Mouse (Mus musculus) stomach, embryonic 16.5 days (tissue): ENCODE measurements around the gene Serpine1. TPM values are rescaled to one million over a fixed set of nuclear protein-coding genes. Genes with fewer than 3 reads are reported as not detected.

Experiments
- ATAC-seq: fragments of 200-750 bp; cut with Nextera tagmentation; 2 replicates; pipeline ENCODE4 v1.8.0; 2017; ENCODE audit warnings: moderate number of reproducible peaks, moderate TSS enrichment; ENCODE audit not compliant: insufficient read depth, low FRiP score
- H3K27ac ChIP-seq: fragments of 300-500 bp; sonication (generic); 2 replicates; pipeline ENCODE4 v1.5.1; 2014; ENCODE audit warnings: low read length
- H3K27me3 ChIP-seq: fragments of 300-500 bp; sonication (generic); 2 replicates; pipeline ENCODE4 v1.6.1; 2014; ENCODE audit warnings: low read length, control low read depth, mixed read lengths; ENCODE audit not compliant: control insufficient read depth, insufficient read depth
- H3K36me3 ChIP-seq: fragments of 300-500 bp; sonication (generic); 2 replicates; pipeline ENCODE4 v1.6.1; 2014; ENCODE audit warnings: low read length; ENCODE audit not compliant: control insufficient read depth, insufficient read depth
- H3K4me1 ChIP-seq: fragments of 300-500 bp; sonication (generic); 2 replicates; pipeline ENCODE4 v1.6.1; 2014; ENCODE audit warnings: low read length, control low read depth, mixed read lengths; ENCODE audit not compliant: control insufficient read depth, insufficient read depth
- H3K4me2 ChIP-seq: fragments of 300-500 bp; sonication (generic); 2 replicates; pipeline ENCODE4 v1.6.1; 2014; ENCODE audit warnings: low read depth, low read length, mixed read lengths
- H3K4me3 ChIP-seq: fragments of 300-500 bp; sonication (generic); replicated peaks from 2 replicates; pipeline ENCODE4 v1.5.1; 2014; ENCODE audit warnings: mild to moderate bottlenecking, low read length
- H3K9ac ChIP-seq: fragments of 300-500 bp; sonication (generic); 2 replicates; pipeline ENCODE4 v1.6.1; 2014; ENCODE audit warnings: low read length
- H3K9me3 ChIP-seq: fragments of 300-500 bp; sonication (generic); replicated peaks from 2 replicates; pipeline ENCODE4 v1.6.1; 2016; ENCODE audit warnings: low read length, control low read depth; ENCODE audit not compliant: control insufficient read depth
- WGBS: fragments of 180-500 bp; shearing (Covaris S2); extraction: QIAGEN DNeasy Blood & Tissue Kit; methylation state at CpG from one replicate; pipeline ENCODE4 v1.1.7; 2014; 5-methylcytosine and 5-hydroxymethylcytosine counted together
- polyA plus RNA-seq: library from polyadenylated mRNA; unstranded; fragments of >200 nt; fragmentation: Nextera tagmentation; extraction: Ambion mirVana; gene quantifications from 2 replicates; pipeline ENCODE4 v1.2.1, GENCODE M21; 2015

Serpine1 gene
- polyA plus RNA-seq, 1 experiment from 2014 or later, result 0.45 TPM

GRCm38 (mm10) chr5:137087410-137087809 is 15.3 kb upstream of the Serpine1 start:
- Histone ChIP-seq H3K27me3 (no peaks in the 10 kb centered on the region), H3K36me3 (no peaks in the 10 kb centered on the region), H3K27ac (no peak overlapping the region), H3K4me3 (no peak overlapping the region), H3K4me2 (no peak overlapping the region), H3K4me1 (0 out of 2 replicates have a peak, but pooled peaks cover 8% of the 10 kb centered on the region), H3K9me3 (no peaks in the 10 kb centered on the region), H3K9ac (no peak overlapping the region)
- 74% methylated on average over 8 of the region's 8 CpGs for WGBS
- ATAC-seq, result peak; percentile 6; the same call in 1 of the 2 replicates

DNA sequence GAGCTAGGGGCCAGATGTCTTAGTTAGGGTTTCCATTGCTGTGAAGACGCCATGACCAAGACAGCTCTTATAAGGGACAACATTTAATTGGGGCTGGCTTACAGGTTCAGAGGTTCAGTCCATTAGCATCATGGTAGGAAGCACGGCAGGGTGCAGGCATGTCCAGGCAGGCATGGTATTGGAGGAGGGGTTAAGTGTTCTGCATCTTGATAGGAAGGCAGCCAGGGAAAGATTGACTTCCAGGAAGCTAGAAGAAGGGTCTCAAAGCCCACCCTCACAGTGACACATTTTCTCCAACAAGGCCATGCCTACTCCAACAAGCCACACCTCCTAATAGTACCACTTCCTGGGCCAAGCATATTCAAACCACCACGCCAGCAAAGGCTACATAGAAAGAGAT is 13.7 kb upstream of the Serpine1 start:
- no peaks in the 10 kb centered on the region for H3K4me1 ChIP-seq
- no peaks in the 10 kb centered on the region for H3K9me3 ChIP-seq
- H3K9ac ChIP-seq, result no peak overlapping the region
- no peak overlapping the region for H3K27ac ChIP-seq
- H3K36me3 ChIP-seq, result no peaks in the 10 kb centered on the region
- no peak overlapping the region for H3K4me2 ChIP-seq
- 78% methylated on average over 3 of the region's 3 CpGs for WGBS
- ATAC-seq, result no peak
- no peak overlapping the region for H3K4me3 ChIP-seq
- no peaks in the 10 kb centered on the region for H3K27me3 ChIP-seq

GRCm38 (mm10) chr5:137085021-137085420 is 13.0 kb upstream of the Serpine1 start:
- H3K9me3 ChIP-seq, result no peaks in the 10 kb centered on the region
- H3K4me3 ChIP-seq, result no peak overlapping the region
- H3K27ac ChIP-seq, result no peak overlapping the region
- 73% methylated on average over 6 of the region's 6 CpGs for WGBS
- no peaks in the 10 kb centered on the region for H3K27me3 ChIP-seq
- peaks cover 1% of the 10 kb centered on the region; the same call in 1 of the 2 replicates for H3K4me1 ChIP-seq
- no peak overlapping the region for H3K4me2 ChIP-seq
- no peak overlapping the region for H3K9ac ChIP-seq
- no peaks in the 10 kb centered on the region for H3K36me3 ChIP-seq
- peak; percentile 29; the same call in 1 of the 2 replicates for ATAC-seq

DNA sequence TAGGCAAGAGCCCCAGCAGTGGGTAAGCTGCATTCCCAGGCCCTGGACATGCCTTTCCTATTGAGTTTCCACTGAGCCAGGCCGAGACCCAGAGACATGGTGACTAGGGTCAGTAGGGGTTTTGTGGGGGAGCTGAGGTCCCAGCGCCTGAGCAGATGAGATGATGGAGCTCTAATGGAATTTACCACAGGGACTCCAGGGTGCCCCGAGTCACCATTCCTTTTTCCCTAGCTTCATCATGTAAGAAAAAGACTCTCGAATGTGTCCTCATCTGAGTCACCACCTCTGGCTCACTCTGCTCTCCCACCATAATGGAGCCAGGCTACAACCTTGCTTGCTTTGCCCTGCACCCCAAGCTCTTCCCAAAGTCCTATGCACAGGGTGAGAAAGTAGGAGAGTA is 11.0 kb upstream of the Serpine1 start:
- Histone ChIP-seq H3K4me2 (no peak overlapping the region), H3K27ac (no peak overlapping the region), H3K36me3 (no peaks in the 10 kb centered on the region), H3K27me3 (no peaks in the 10 kb centered on the region), H3K9me3 (no peaks in the 10 kb centered on the region), H3K9ac (no peak overlapping the region), H3K4me3 (no peak overlapping the region), H3K4me1 (peaks cover 14% of the 10 kb centered on the region)
- ATAC-seq, result no peak
- 91% methylated on average over 4 of the region's 4 CpGs for WGBS

- ATAC-seq, result 0 out of 2 replicates have a peak, but pooled peaks have one; percentile 16
- H3K4me1 ChIP-seq, result peaks cover 30% of the 10 kb centered on the region
- H3K27ac ChIP-seq, result peak overlapping the region; percentile 23; the same call in 1 of the 2 replicates
- no peak overlapping the region for H3K4me2 ChIP-seq
- no peaks in the 10 kb centered on the region for H3K27me3 ChIP-seq
- no peaks in the 10 kb centered on the region for H3K9me3 ChIP-seq
- no peak overlapping the region for H3K9ac ChIP-seq
- no peaks in the 10 kb centered on the region for H3K36me3 ChIP-seq
- WGBS, result 44% methylated on average over 5 of the region's 5 CpGs
- no peak overlapping the region for H3K4me3 ChIP-seq
Observed at GRCm38 (mm10) chr5:137079849-137080248, 7.8 kb upstream of the Serpine1 start.

GRCm38 (mm10) chr5:137078616-137079015 is 6.5 kb upstream of the Serpine1 start:
- Histone ChIP-seq H3K27ac (peak overlapping the region; percentile 38; the same call in 1 of the 2 replicates), H3K4me1 (peaks cover 42% of the 10 kb centered on the region), H3K9ac (no peak overlapping the region), H3K36me3 (no peaks in the 10 kb centered on the region), H3K4me2 (no peak overlapping the region), H3K9me3 (no peaks in the 10 kb centered on the region), H3K27me3 (no peaks in the 10 kb centered on the region), H3K4me3 (no peak overlapping the region)
- no peak for ATAC-seq
- 29% methylated on average over 6 of the region's 6 CpGs for WGBS

GRCm38 (mm10) chr5:137078041-137078440 is 6.0 kb upstream of the Serpine1 start:
- H3K4me1 ChIP-seq, result peaks cover 42% of the 10 kb centered on the region
- H3K4me2 ChIP-seq, result no peak overlapping the region
- peak overlapping the region; percentile 38; the same call in 1 of the 2 replicates for H3K27ac ChIP-seq
- H3K9ac ChIP-seq, result no peak overlapping the region
- no peak overlapping the region for H3K4me3 ChIP-seq
- no peak for ATAC-seq
- H3K9me3 ChIP-seq, result no peaks in the 10 kb centered on the region
- H3K27me3 ChIP-seq, result no peaks in the 10 kb centered on the region
- 42% methylated on average over 14 of the region's 14 CpGs for WGBS
- no peaks in the 10 kb centered on the region for H3K36me3 ChIP-seq

GRCm38 (mm10) chr5:137077187-137077586 is 5.1 kb upstream of the Serpine1 start:
- 80% methylated on average over 7 of the region's 7 CpGs for WGBS
- no peak overlapping the region for H3K4me3 ChIP-seq
- peak overlapping the region; percentile 60; the same call in 1 of the 2 replicates for H3K27ac ChIP-seq
- H3K4me1 ChIP-seq, result peaks cover 48% of the 10 kb centered on the region
- H3K36me3 ChIP-seq, result no peaks in the 10 kb centered on the region
- no peak overlapping the region for H3K9ac ChIP-seq
- no peak overlapping the region for H3K4me2 ChIP-seq
- no peaks in the 10 kb centered on the region for H3K9me3 ChIP-seq
- no peak for ATAC-seq
- H3K27me3 ChIP-seq, result no peaks in the 10 kb centered on the region

DNA sequence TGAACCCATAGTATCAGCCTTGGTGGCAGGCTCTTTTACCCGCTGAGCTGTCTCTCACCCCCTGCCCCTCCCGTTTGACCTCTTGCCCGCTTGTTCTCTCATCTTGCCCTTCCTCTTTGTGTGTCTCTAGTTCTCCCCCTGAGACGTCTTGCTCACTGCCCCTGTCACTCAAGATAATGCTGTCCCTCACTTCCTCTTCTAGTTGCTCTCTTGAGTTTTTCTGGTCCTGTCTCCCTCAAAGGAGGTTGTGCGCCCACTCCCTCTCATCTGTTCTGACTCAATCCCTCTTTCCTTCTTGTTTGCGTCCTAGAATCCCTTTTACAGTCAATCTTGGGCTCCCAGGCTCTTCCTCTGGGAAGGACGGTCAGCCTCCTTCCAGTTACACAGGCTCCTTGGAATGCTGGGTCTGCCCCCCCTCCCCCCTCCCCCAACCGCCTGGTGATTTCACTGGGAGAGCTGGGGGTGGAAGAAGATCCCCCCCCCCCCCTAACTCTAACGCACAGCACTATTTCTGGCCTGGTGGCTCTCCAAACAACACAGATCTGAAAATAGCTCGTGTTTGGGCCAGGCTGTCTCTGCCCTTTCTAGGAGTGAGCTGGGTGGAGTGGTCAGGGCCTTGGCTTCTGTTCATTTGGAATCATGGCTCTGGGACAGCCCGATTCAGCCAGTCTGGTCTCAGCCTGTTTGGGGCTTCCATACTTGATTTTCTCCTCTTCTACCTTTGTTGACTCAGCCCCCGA is 4.3 kb upstream of the Serpine1 start:
- ATAC-seq, result peak; percentile 51; the same call in 1 of the 2 replicates

More for the DNA sequence above, 4.3 kb upstream of the Serpine1 start:
- H3K27ac ChIP-seq, result peak overlapping the region; percentile 78
- H3K4me1 ChIP-seq, result peaks cover 52% of the 10 kb centered on the region
- H3K4me2 ChIP-seq, result no peak overlapping the region
- no peaks in the 10 kb centered on the region for H3K9me3 ChIP-seq
- no peaks in the 10 kb centered on the region for H3K27me3 ChIP-seq
- no peaks in the 10 kb centered on the region for H3K36me3 ChIP-seq
- H3K9ac ChIP-seq, result peak overlapping the region; percentile 41; the same call in 1 of the 2 replicates
- H3K4me3 ChIP-seq, result no peak overlapping the region
- WGBS, result 34% methylated on average over 12 of the region's 12 CpGs
